Mouse (Mus musculus) forebrain, embryonic 13.5 days (tissue): Measurements from ENCODE around the gene Ugt1a8. TPM values are rescaled to one million over a fixed set of nuclear protein-coding genes. Genes with fewer than 3 reads are reported as not detected.

ENCODE experiments used
- ATAC-seq: fragments of 200-750 bp; cut with Nextera tagmentation; 2 replicates; pipeline ENCODE4 v1.8.0; 2017
- H3K27ac ChIP-seq: fragments of 300-500 bp; sonication (generic); 2 replicates; pipeline ENCODE4 v1.5.1; 2015; ENCODE audit warnings: inconsistent platforms, mild to moderate bottlenecking, moderate library complexity
- H3K27me3 ChIP-seq: fragments of 300-500 bp; sonication (generic); 2 replicates; pipeline ENCODE4 v1.6.1; 2015; ENCODE audit warnings: mild to moderate bottlenecking, inconsistent platforms
- H3K36me3 ChIP-seq: fragments of 300-500 bp; sonication (generic); 2 replicates; pipeline ENCODE4 v1.6.1; 2015; ENCODE audit warnings: mild to moderate bottlenecking, inconsistent platforms; ENCODE audit not compliant: poor library complexity, severe bottlenecking
- H3K4me1 ChIP-seq: fragments of 300-500 bp; sonication (generic); 2 replicates; pipeline ENCODE4 v1.6.1; 2015; ENCODE audit warnings: inconsistent platforms
- H3K4me2 ChIP-seq: fragments of 300-500 bp; sonication (generic); 2 replicates; pipeline ENCODE4 v1.6.1; 2015; ENCODE audit warnings: inconsistent platforms, mild to moderate bottlenecking, moderate library complexity
- H3K4me3 ChIP-seq: fragments of 300-500 bp; sonication (generic); 2 replicates; pipeline ENCODE4 v1.5.1; 2015; ENCODE audit warnings: mild to moderate bottlenecking, inconsistent platforms
- H3K9ac ChIP-seq: fragments of 300-500 bp; sonication (generic); 2 replicates; pipeline ENCODE4 v1.6.1; 2015; ENCODE audit warnings: mild to moderate bottlenecking, inconsistent platforms
- H3K9me3 ChIP-seq: fragments of 300-500 bp; sonication (generic); replicated peaks from 2 replicates; pipeline ENCODE4 v1.6.1; 2016; ENCODE audit warnings: inconsistent platforms
- WGBS: fragments of 180-500 bp; shearing (Covaris S2); methylation state at CpG from one replicate; pipeline ENCODE4 v1.1.7; 2015; 5-methylcytosine and 5-hydroxymethylcytosine counted together
- polyA plus RNA-seq: library from polyadenylated mRNA; unstranded; fragments of >200 nt; fragmentation: Nextera tagmentation; extraction: Ambion mirVana; gene quantifications from 2 replicates; pipeline ENCODE4 v1.2.1, GENCODE M21; 2015

Ugt1a8 gene
- polyA plus RNA-seq, 1 experiment from 2014 or later, result not detected

- 72% methylated on average over 7 of the region's 7 CpGs for WGBS
- ATAC-seq, result no peak
- no peak overlapping the region for H3K27ac ChIP-seq
- H3K36me3 ChIP-seq, result no peaks in the 10 kb centered on the region
- no peaks in the 10 kb centered on the region for H3K4me1 ChIP-seq
- H3K27me3 ChIP-seq, result no peaks in the 10 kb centered on the region
- H3K9me3 ChIP-seq, result peaks cover 79% of the 10 kb centered on the region
- H3K9ac ChIP-seq, result no peak overlapping the region
- H3K4me3 ChIP-seq, result no peak overlapping the region
- H3K4me2 ChIP-seq, result no peak overlapping the region
Measured at GRCm38 (mm10) chr1:88228121-88228520, 140.5 kb downstream of the Ugt1a8 start.

- H3K27me3 ChIP-seq, result no peaks in the 10 kb centered on the region
- no peak overlapping the region for H3K9ac ChIP-seq
- H3K4me2 ChIP-seq, result no peak overlapping the region
- no peak for ATAC-seq
- H3K4me1 ChIP-seq, result no peaks in the 10 kb centered on the region
- H3K9me3 ChIP-seq, result peaks cover 94% of the 10 kb centered on the region
- 79% methylated on average over 3 of the region's 3 CpGs for WGBS
- no peak overlapping the region for H3K27ac ChIP-seq
- no peak overlapping the region for H3K4me3 ChIP-seq
- no peaks in the 10 kb centered on the region for H3K36me3 ChIP-seq
Measured at GRCm38 (mm10) chr1:88229566-88229965, 142.0 kb downstream of the Ugt1a8 start.

- no peak for ATAC-seq
Measured at GRCm38 (mm10) chr1:88229986-88230385, 142.4 kb downstream of the Ugt1a8 start.

GRCm38 (mm10) chr1:88230421-88230820, 142.8 kb downstream of the Ugt1a8 start:
- H3K9me3 ChIP-seq, result peaks cover 100% of the 10 kb centered on the region
- H3K27ac ChIP-seq, result no peak overlapping the region
- H3K36me3 ChIP-seq, result no peaks in the 10 kb centered on the region
- ATAC-seq, result no peak
- no peaks in the 10 kb centered on the region for H3K27me3 ChIP-seq
- no peaks in the 10 kb centered on the region for H3K4me1 ChIP-seq
- H3K9ac ChIP-seq, result no peak overlapping the region
- H3K4me3 ChIP-seq, result no peak overlapping the region
- no peak overlapping the region for H3K4me2 ChIP-seq
- 72% methylated on average over 7 of the region's 7 CpGs for WGBS

More at GRCm38 (mm10) chr1:88229986-88230385, 142.4 kb downstream of the Ugt1a8 start:
- Histone ChIP-seq H3K27me3 (no peaks in the 10 kb centered on the region), H3K9ac (no peak overlapping the region), H3K27ac (no peak overlapping the region), H3K4me2 (no peak overlapping the region), H3K4me1 (no peaks in the 10 kb centered on the region), H3K9me3 (peaks cover 98% of the 10 kb centered on the region), H3K36me3 (no peaks in the 10 kb centered on the region), H3K4me3 (no peak overlapping the region)
- WGBS, result 85% methylated on average over 5 of the region's 5 CpGs

GRCm38 (mm10) chr1:88230981-88231802, 143.6 kb downstream of the Ugt1a8 start:
- Histone ChIP-seq H3K9ac (no peak overlapping the region), H3K36me3 (no peaks in the 10 kb centered on the region), H3K4me2 (no peak overlapping the region), H3K4me3 (no peak overlapping the region), H3K27me3 (no peaks in the 10 kb centered on the region), H3K4me1 (no peaks in the 10 kb centered on the region), H3K9me3 (peaks cover 100% of the 10 kb centered on the region), H3K27ac (no peak overlapping the region)
- no peak for ATAC-seq
- 75% methylated on average over 6 of the region's 6 CpGs for WGBS

- H3K9ac ChIP-seq, result no peak overlapping the region
- H3K4me1 ChIP-seq, result no peaks in the 10 kb centered on the region
- no peak for ATAC-seq
- H3K4me2 ChIP-seq, result no peak overlapping the region
- H3K27me3 ChIP-seq, result no peaks in the 10 kb centered on the region
- WGBS, result 70% methylated on average over 7 of the region's 7 CpGs
- no peak overlapping the region for H3K4me3 ChIP-seq
- H3K36me3 ChIP-seq, result no peaks in the 10 kb centered on the region
- peaks cover 97% of the 10 kb centered on the region for H3K9me3 ChIP-seq
- no peak overlapping the region for H3K27ac ChIP-seq
Measured at GRCm38 (mm10) chr1:88231803-88232499, 144.3 kb downstream of the Ugt1a8 start.

GRCm38 (mm10) chr1:88232664-88233380, 145.2 kb downstream of the Ugt1a8 start:
- Histone ChIP-seq H3K9me3 (peaks cover 97% of the 10 kb centered on the region), H3K4me1 (no peaks in the 10 kb centered on the region), H3K27ac (no peak overlapping the region), H3K4me3 (no peak overlapping the region), H3K36me3 (no peaks in the 10 kb centered on the region), H3K27me3 (no peaks in the 10 kb centered on the region), H3K4me2 (no peak overlapping the region), H3K9ac (no peak overlapping the region)
- 54% methylated on average over 3 of the region's 3 CpGs for WGBS
- no peak for ATAC-seq

- no peaks in the 10 kb centered on the region for H3K27me3 ChIP-seq
- H3K4me2 ChIP-seq, result no peak overlapping the region
- H3K36me3 ChIP-seq, result no peaks in the 10 kb centered on the region
- no peak overlapping the region for H3K9ac ChIP-seq
- peaks cover 97% of the 10 kb centered on the region for H3K9me3 ChIP-seq
- WGBS, result 69% methylated on average over 14 of the region's 14 CpGs
- H3K4me1 ChIP-seq, result no peaks in the 10 kb centered on the region
- H3K27ac ChIP-seq, result no peak overlapping the region
- no peak for ATAC-seq
- no peak overlapping the region for H3K4me3 ChIP-seq
Measured at GRCm38 (mm10) chr1:88233421-88234247, 146.0 kb downstream of the Ugt1a8 start.

GRCm38 (mm10) chr1:88234248-88234610, 146.6 kb downstream of the Ugt1a8 start:
- H3K9me3 ChIP-seq, result peaks cover 97% of the 10 kb centered on the region
- H3K4me1 ChIP-seq, result no peaks in the 10 kb centered on the region
- no peak overlapping the region for H3K4me3 ChIP-seq
- ATAC-seq, result no peak
- no peaks in the 10 kb centered on the region for H3K27me3 ChIP-seq
- H3K36me3 ChIP-seq, result no peaks in the 10 kb centered on the region
- H3K9ac ChIP-seq, result no peak overlapping the region
- no peak overlapping the region for H3K4me2 ChIP-seq
- WGBS, result 64% methylated on average over 4 of the region's 4 CpGs
- H3K27ac ChIP-seq, result no peak overlapping the region

- no peaks in the 10 kb centered on the region for H3K27me3 ChIP-seq
- peaks cover 97% of the 10 kb centered on the region for H3K9me3 ChIP-seq
- H3K4me1 ChIP-seq, result no peaks in the 10 kb centered on the region
- ATAC-seq, result no peak
- whole genome bisulfite sequencing, result 44% methylated on average over 5 of the region's 5 CpGs
- H3K4me3 ChIP-seq, result no peak overlapping the region
- no peaks in the 10 kb centered on the region for H3K36me3 ChIP-seq
- no peak overlapping the region for H3K9ac ChIP-seq
- no peak overlapping the region for H3K4me2 ChIP-seq
- H3K27ac ChIP-seq, result no peak overlapping the region
Measured at GRCm38 (mm10) chr1:88234646-88235045, 147.0 kb downstream of the Ugt1a8 start.

- H3K4me3 ChIP-seq, result no peak overlapping the region
- no peaks in the 10 kb centered on the region for H3K36me3 ChIP-seq
- no peak overlapping the region for H3K9ac ChIP-seq
- H3K4me2 ChIP-seq, result no peak overlapping the region
- H3K4me1 ChIP-seq, result no peaks in the 10 kb centered on the region
- WGBS, result 63% methylated on average over 11 of the region's 11 CpGs
- no peak for ATAC-seq
- peaks cover 97% of the 10 kb centered on the region for H3K9me3 ChIP-seq
- H3K27me3 ChIP-seq, result no peaks in the 10 kb centered on the region
- H3K27ac ChIP-seq, result no peak overlapping the region
Measured at GRCm38 (mm10) chr1:88235046-88235893, 147.7 kb downstream of the Ugt1a8 start.
